Mouse (Mus musculus): Measurements from ENCODE around the gene Foxred2. TPM values are rescaled to one million over a fixed set of nuclear protein-coding genes. Genes with fewer than 3 reads are reported as not detected.

Foxred2 gene
- polyA plus RNA-seq (2015; fragmentation: Nextera tagmentation; extraction: Ambion mirVana) = 1.9 and 2.0 TPM in 2 replicates

DNA sequence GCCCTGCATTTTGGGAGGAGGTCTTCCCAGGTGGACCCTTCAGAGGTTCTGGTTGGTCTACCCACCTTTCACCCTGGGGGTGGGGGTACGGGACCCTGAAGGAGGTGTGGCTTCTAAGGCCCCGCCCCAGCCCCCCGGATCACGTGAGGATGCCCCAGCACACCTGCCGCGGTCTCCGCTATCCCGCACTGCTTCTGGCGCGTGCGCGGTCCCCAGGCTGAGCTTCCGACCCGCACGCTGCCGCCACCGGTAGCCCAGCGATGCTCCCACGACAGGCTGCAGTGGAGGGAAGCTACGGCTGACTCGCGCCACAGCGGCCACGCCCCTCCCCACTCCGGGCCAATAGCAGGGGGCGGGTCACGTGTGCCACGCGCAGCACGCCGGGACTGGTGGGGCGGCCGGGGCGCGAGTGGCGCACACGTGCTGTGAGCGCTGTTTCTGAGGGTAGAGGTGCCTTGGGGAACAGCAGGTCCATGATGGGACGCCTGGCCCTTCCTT, at the start of gene Foxred2:
Gene Foxred2 (minus strand): TSS at position 319 of the 498 bp plus-strand sequence.

DNA sequence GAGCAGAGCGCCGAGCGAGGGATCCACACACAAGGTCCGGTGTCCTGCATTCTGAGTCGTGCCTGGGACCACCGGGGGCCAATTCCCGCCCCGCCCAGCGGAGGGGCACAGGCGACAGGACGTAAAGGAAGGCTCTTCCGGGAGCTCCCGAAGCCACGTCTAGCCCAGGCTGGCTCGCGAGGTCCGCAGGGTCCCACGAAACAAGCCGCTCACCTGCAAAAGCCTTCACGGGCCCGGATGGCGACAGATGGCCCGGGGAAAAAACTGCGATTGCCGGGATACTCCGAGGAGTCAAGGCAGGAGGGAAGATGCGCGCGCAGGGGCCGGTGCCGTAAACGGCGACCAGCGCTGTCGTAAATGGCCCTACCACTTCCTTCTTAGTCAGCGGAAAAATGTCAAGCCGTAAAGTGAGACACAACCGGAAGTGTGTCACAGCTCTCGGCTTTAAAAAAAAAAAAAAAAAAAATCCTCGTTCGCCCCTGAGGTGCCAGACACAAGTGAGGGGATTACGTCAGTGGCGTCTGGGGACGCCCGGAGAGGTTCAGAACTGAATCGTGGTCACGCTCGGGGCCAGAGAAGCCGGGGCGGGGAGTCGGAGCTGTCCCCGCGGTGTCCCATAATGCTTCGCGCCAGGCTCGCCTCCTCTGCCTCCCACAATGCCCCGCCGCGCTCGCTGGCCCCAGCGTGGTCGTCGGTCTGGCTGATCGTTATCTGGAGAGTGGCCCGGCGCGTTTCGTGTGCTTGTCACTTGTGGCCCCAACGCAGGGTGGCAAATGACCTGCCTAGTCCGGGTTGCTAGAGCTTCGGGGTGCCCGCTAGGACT, 14.2 kb upstream of the Foxred2 start, which contains the start of gene Eif3d:
Gene Eif3d (minus strand): TSS at position 344 of the 823 bp plus-strand sequence.

DNA sequence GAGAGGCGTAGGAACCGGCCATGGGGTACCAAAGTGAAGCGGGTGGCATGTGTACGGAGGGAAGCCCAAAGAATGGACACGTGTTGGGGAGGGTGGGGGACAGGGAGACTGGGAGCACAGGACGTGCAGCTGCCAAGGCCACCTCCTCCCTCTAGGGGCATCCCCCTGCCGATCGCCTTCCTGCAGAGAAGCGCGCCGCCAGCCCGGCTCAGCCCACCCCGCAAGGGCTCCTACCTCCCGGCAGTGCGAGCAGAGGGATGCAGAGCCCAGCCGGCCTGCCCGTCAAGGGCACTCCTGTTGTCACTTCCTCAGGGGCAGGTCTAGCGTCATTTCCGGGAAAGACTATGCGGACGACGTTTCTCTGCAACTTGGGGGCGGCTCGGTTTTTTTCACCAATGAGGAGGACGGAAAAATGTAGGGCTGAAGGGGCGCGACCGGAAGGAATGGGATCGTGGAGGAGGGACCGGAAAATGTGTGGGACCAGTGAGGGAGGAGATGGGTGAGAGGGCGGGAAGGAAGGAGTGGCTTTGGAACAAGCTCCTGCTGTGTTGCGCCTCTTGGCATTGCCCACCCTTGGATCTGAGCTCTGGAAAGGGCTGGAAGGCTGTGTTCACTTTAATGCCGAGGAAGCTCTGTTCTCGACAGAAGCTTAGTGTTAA, 27.7 kb downstream of the Foxred2 start, which contains the start of gene Txn2:
Gene Txn2 (minus strand): TSS at position 334 of the 659 bp plus-strand sequence.

Other genes starting within 250 kb of the Foxred2 start
- gene Apol9b, start 227.7 kb downstream of the Foxred2 start, polyA plus RNA-seq (2015; fragmentation: Nextera tagmentation; extraction: Ambion mirVana) = 1.2 and 1.8 TPM in 2 replicates
- gene Apol8, start 199.7 kb downstream of the Foxred2 start, polyA plus RNA-seq (2015; fragmentation: Nextera tagmentation; extraction: Ambion mirVana) = 0.86 TPM in 1 of 2 replicates, not detected in the other
- 18.5 and 27.3 TPM in 2 replicates for gene Myh9, start 114.5 kb downstream of the Foxred2 start, polyA plus RNA-seq (2015; fragmentation: Nextera tagmentation; extraction: Ambion mirVana)
- gene Txn2, start 27.7 kb downstream of the Foxred2 start, polyA plus RNA-seq (2015; fragmentation: Nextera tagmentation; extraction: Ambion mirVana) = 214 and 410 TPM in 2 replicates
- 96.1 and 143 TPM in 2 replicates for gene Eif3d, start 14.1 kb upstream of the Foxred2 start, polyA plus RNA-seq (2015; fragmentation: Nextera tagmentation; extraction: Ambion mirVana)
- gene Cacng2, start 163.3 kb upstream of the Foxred2 start, polyA plus RNA-seq (2015; fragmentation: Nextera tagmentation; extraction: Ambion mirVana) = 0.28 and 1.3 TPM in 2 replicates
- 64.8 and 69.7 TPM in 2 replicates for gene Ift27, start 217.4 kb upstream of the Foxred2 start, polyA plus RNA-seq (2015; fragmentation: Nextera tagmentation; extraction: Ambion mirVana)
- gene Pvalb, start 249.7 kb upstream of the Foxred2 start, polyA plus RNA-seq (2015; fragmentation: Nextera tagmentation; extraction: Ambion mirVana) = 0.70 and 0.74 TPM in 2 replicates